Mouse (Mus musculus) hindbrain, postnatal 0 days (tissue): ENCODE measurements around the gene D7Ertd443e. TPM values are rescaled to one million over a fixed set of nuclear protein-coding genes. Genes with fewer than 3 reads are reported as not detected.

ENCODE experiments used
- ATAC-seq: fragments of 200-750 bp; cut with Nextera tagmentation; 2 replicates; pipeline ENCODE4 v1.8.0; 2017; ENCODE audit warnings: mild to moderate bottlenecking, moderate TSS enrichment, moderate library complexity
- DNase-seq: peaks from one replicate; pipeline ENCODE4 v3.0.0-alpha.2; 2015; ENCODE audit warnings: low spot score
- H3K27ac ChIP-seq: fragments of 300-500 bp; sonication (generic); 2 replicates; pipeline ENCODE4 v1.5.1; 2014; ENCODE audit warnings: mild to moderate bottlenecking
- H3K27me3 ChIP-seq: fragments of 300-500 bp; sonication (generic); 2 replicates; pipeline ENCODE4 v1.6.1; 2014; ENCODE audit warnings: low read length, mixed read lengths; ENCODE audit not compliant: insufficient read depth
- H3K36me3 ChIP-seq: fragments of 300-500 bp; sonication (generic); 2 replicates; pipeline ENCODE4 v1.6.1; 2014; ENCODE audit warnings: low read length, mixed read lengths; ENCODE audit not compliant: insufficient read depth
- H3K4me1 ChIP-seq: fragments of 300-500 bp; sonication (generic); 2 replicates; pipeline ENCODE4 v1.6.1; 2014; ENCODE audit warnings: antibody characterized with exemption, low read length, mixed read lengths; ENCODE audit not compliant: insufficient read depth
- H3K4me2 ChIP-seq: fragments of 300-500 bp; sonication (generic); 2 replicates; pipeline ENCODE4 v1.6.1; 2014; ENCODE audit warnings: low read depth, mild to moderate bottlenecking, low read length, moderate library complexity, mixed read lengths
- H3K4me3 ChIP-seq: fragments of 300-500 bp; sonication (generic); 2 replicates; pipeline ENCODE4 v1.5.1; 2014; ENCODE audit warnings: low read length
- H3K9ac ChIP-seq: fragments of 300-500 bp; sonication (generic); replicated peaks from 2 replicates; pipeline ENCODE4 v1.6.1; 2014; ENCODE audit warnings: mild to moderate bottlenecking, low read length, moderate library complexity, mixed read lengths
- H3K9me3 ChIP-seq: fragments of 300-500 bp; sonication (generic); 2 replicates; pipeline ENCODE4 v1.6.1; 2016; ENCODE audit warnings: low read length, mixed read lengths
- CTCF ChIP-seq: IDR thresholded peaks from 2 replicates; pipeline ENCODE4 v1.5.1; 2016; ENCODE audit warnings: antibody characterized with exemption, control low read depth, low read depth
- WGBS: fragments of 180-500 bp; shearing (Covaris S2); extraction: QIAGEN DNeasy Blood & Tissue Kit; methylation state at CpG from one replicate; pipeline ENCODE4 v1.1.7; 2014; 5-methylcytosine and 5-hydroxymethylcytosine counted together
- polyA plus RNA-seq: library from polyadenylated mRNA; unstranded; fragments of >200 nt; fragmentation: Nextera tagmentation; extraction: Ambion mirVana; gene quantifications from 2 replicates; pipeline ENCODE4 v1.2.1, GENCODE M21; 2015
- total RNA-seq: library from RNA; depleted of rRNA; stranded (reverse); fragments of >200 nt; gene quantifications from 2 replicates; pipeline ENCODE4 v1.2.3, GENCODE M21; 2014; rRNA removed

The D7Ertd443e gene
- total and polyA plus RNA-seq, 2 experiments from 2014 or later, result 0.16 to 0.41 TPM

- no peaks in the 10 kb centered on the region for H3K27me3 ChIP-seq
- no peaks in the 10 kb centered on the region for H3K36me3 ChIP-seq
- peak overlapping the region; percentile 100 for H3K4me2 ChIP-seq
- DNase-seq (peak; percentile 92), ATAC-seq (no peak)
- no peak overlapping the region for H3K9ac ChIP-seq
- H3K4me3 ChIP-seq, result peak overlapping the region; percentile 70
- peaks cover 12% of the 10 kb centered on the region for H3K4me1 ChIP-seq
- WGBS, result 27% methylated on average over 16 of the region's 16 CpGs
- no peak overlapping the region for H3K27ac ChIP-seq
- peak; percentile 86 for TF ChIP-seq CTCF
- H3K9me3 ChIP-seq, result no peaks in the 10 kb centered on the region
Measured at GRCm38 (mm10) chr7:134223444-134224161, 161.9 kb downstream of the D7Ertd443e start.

Other genes starting within 250 kb of the D7Ertd443e start
- 12.3 and 24.1 TPM in 2 replicates for gene Adam12, start 153.5 kb downstream of the D7Ertd443e start, total RNA-seq
- 3.5 and 4.0 TPM in 2 replicates for gene Adam12, start 153.5 kb downstream of the D7Ertd443e start, polyA plus RNA-seq